Mouse (Mus musculus) kidney, adult 2 months (tissue): ENCODE results near the gene Scrn2. TPM values are rescaled to one million over a fixed set of nuclear protein-coding genes. Genes with fewer than 3 reads are reported as not detected.

Experiments used
- DNase-seq: peaks from one replicate; pipeline ENCODE4 v3.0.0; 2021
- H3K27ac ChIP-seq: fragments of 200-500 bp; 2 replicates; pipeline ENCODE4 v1.5.1; 2012; ENCODE audit warnings: low read depth, low read length, control low read depth, inconsistent platforms; ENCODE audit not compliant: insufficient read depth
- H3K27me3 ChIP-seq: fragments of 200-500 bp; replicated peaks from 2 replicates; pipeline ENCODE4 v1.6.1; 2012; ENCODE audit warnings: mild to moderate bottlenecking, moderate library complexity, low read length, inconsistent platforms; ENCODE audit not compliant: control insufficient read depth, insufficient read depth
- H3K36me3 ChIP-seq: fragments of 200-500 bp; 2 replicates; pipeline ENCODE4 v1.6.1; 2012; ENCODE audit warnings: mild to moderate bottlenecking, moderate library complexity, low read length, inconsistent platforms; ENCODE audit not compliant: control insufficient read depth, insufficient read depth
- H3K4me1 ChIP-seq: fragments of 200-500 bp; 2 replicates; pipeline ENCODE4 v1.6.1; 2011; ENCODE audit warnings: low read length; ENCODE audit not compliant: control insufficient read depth, insufficient read depth
- H3K4me3 ChIP-seq: fragments of 200-500 bp; 2 replicates; pipeline ENCODE4 v1.5.1; 2011; ENCODE audit warnings: mild to moderate bottlenecking, low read depth, low read length, control low read depth; ENCODE audit not compliant: insufficient read depth
- CTCF ChIP-seq: fragments of 200-500 bp; conservative IDR thresholded peaks from 2 replicates; pipeline ENCODE4 v1.5.1; 2011; ENCODE audit warnings: low read depth, mild to moderate bottlenecking, control low read depth, low read length, moderate library complexity, mixed read lengths; ENCODE audit not compliant: insufficient read depth, insufficient read length
- POLR2A ChIP-seq: fragments of 200-500 bp; IDR thresholded peaks from one replicate; pipeline ENCODE4 v1.6.1; 2011; ENCODE audit warnings: low read depth, low read length, control low read depth
- WGBS: fragments of 180-500 bp; shearing (Covaris S2); methylation state at CpG from one replicate; pipeline ENCODE4 v1.1.7; 2018; 5-methylcytosine and 5-hydroxymethylcytosine counted together
- polyA plus RNA-seq: library from polyadenylated mRNA; depleted of rRNA; stranded (reverse); fragments of >200 nt; gene quantifications from 2 replicates; pipeline ENCODE4 v1.2.3, GENCODE M21; 2012

The Scrn2 gene
- polyA plus RNA-seq, 1 experiment, result 104 TPM

DNA sequence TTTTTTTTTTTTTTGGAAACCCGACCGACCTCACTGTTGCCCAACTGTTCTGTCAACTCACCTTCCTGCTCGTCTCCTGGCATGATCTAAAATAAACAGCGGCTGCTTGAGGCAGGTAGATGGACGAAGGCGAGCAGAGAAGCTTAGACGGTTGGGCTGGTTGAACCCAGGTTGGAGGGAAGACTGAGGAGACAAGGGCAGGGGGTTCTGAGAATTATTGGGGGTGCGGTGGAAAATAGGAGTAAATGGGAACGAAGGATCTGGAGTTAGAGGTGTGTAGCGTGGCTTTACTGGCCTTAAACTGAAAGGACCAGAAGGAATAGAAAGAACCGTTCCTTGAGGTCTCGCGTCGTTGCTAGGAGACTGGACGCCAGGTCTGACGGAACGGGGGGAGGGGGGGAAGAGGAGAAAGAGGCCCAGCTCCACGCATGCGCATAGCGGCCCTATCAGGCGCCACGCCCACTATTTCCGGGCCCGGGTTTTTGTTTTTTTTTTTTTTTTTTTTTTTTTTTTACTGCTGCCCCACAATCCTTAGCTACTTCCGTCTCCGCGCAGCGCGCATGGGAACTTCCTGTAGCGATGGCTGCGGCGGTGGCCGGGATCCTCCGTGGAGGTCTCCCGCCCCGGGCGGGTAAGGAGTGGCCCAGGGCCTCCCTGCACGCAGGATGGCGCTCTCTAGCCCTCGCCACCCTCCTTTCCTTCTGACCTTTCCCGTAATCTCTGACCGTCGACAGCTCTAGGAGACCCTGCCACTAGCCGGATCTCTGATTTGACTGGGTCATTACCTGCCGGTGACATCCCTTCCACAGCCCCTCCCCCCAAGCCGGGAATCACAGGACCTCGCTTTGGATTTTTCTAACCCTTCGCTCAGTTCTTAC is 11.5 kb downstream of the Scrn2 start, which contains the start of the genes Lrrc46 and Mrpl10:
TSS of gene Lrrc46 (minus strand) at position 386 of the 878 bp plus-strand sequence.
TSS of gene Mrpl10 (plus strand) at position 539 of the 878 bp plus-strand sequence.
- H3K4me3 ChIP-seq, result peak within 1 kb of the TSS; percentile 98
- TF ChIP-seq CTCF (no peak), POLR2A (peak; percentile 28)
- under 1% methylated on average over 44 of the region's 48 CpGs for WGBS
- H3K27me3 ChIP-seq, result no peaks in the 10 kb centered on the region
- peak; percentile 92 for DNase-seq
- peak within 1 kb of the TSS; percentile 68 for H3K27ac ChIP-seq
- H3K36me3 ChIP-seq, result no peaks in the 10 kb centered on the region
- H3K4me1 ChIP-seq, result peaks cover 13% of the 10 kb centered on the region; the same call in 1 of the 2 replicates

DNA sequence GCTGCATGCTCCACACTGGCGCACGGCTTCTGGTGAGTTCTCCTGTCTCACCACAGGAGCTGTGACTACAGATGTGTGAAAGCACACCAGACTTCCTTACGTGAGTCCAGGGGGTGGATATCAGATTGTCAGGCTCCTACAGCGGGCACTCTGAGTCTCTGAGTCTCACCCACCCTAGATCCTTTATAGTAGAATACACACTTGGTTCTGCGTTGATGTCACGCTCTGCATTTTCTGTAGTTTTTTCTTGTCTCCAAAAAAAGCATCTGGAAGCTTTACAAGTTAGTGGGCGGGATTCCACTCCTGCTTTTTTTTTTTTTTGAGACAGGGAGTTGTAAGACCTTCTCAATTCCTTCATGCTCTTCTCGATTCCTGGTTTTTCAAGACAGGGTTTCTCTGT is 15.2 kb downstream of the Scrn2 start:
- DNase-seq, result no peak
- Histone ChIP-seq H3K27ac (no peak overlapping the region), H3K27me3 (no peaks in the 10 kb centered on the region), H3K4me3 (no peak overlapping the region), H3K36me3 (no peaks in the 10 kb centered on the region), H3K4me1 (peaks cover 10% of the 10 kb centered on the region; the same call in 1 of the 2 replicates)
- TF ChIP-seq CTCF (no peak), POLR2A (no peak)
- 90% methylated on average over 8 of the region's 8 CpGs for WGBS

DNA sequence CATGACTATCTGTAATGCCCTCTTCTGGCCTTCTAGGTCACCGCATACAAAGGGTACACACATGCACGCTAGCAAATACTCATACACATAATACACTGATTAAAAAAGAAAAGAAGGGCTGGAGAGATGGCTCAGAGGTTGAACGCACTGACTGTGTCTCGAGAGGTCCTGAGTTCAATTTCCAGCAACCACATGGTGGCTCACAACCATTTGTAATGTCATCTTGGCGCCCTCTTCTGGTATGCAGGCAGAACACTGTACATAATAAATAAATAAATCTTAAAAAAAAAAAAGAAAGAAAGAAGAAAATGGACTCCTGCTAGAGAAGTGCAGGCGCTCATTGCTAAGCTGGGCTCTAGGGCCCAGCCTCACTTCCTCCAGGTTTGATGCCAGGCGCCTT is 16.1 kb downstream of the Scrn2 start:
- WGBS, result 90% methylated on average over 7 of the region's 7 CpGs
- Histone ChIP-seq H3K27ac (no peak overlapping the region), H3K4me1 (peaks cover 7% of the 10 kb centered on the region; the same call in 1 of the 2 replicates), H3K27me3 (no peaks in the 10 kb centered on the region), H3K36me3 (no peaks in the 10 kb centered on the region), H3K4me3 (no peak overlapping the region)
- TF ChIP-seq CTCF (no peak), POLR2A (no peak)
- DNase-seq, result no peak

DNA sequence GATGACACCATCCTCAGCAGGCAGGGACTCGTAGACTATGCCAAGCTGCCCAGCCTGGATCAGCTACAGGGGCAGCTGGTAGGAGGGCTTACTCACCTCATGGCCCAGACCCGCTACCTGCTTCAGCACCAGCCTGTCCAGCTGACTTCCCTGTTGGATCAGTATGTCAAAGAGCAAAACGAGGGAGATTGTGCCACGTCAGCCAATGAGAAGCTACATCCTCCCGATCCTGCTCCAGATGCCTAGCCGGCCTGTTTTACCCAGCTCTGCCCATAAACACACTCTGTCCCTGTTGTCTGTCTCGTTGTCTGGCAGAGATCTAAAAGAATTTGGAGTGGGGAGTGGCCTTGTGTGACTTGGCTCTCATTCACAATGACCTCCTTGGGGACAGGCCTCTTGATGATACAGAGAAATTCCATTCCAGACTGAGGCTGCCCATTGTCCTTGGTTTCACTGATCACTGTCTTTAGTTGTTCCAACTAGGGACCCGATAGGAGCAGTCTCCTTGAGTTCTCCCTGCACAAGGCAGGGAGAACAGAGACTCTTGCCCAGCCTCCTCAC is 18.4 kb downstream of the Scrn2 start:
- no peak overlapping the region for H3K27ac ChIP-seq
- no peaks in the 10 kb centered on the region for H3K27me3 ChIP-seq
- H3K4me1 ChIP-seq, result peaks cover 11% of the 10 kb centered on the region; the same call in 1 of the 2 replicates
- H3K36me3 ChIP-seq, result no peaks in the 10 kb centered on the region
- WGBS, result 75% methylated on average over 8 of the region's 8 CpGs
- no peak overlapping the region for H3K4me3 ChIP-seq
- no peak for DNase-seq
- TF ChIP-seq POLR2A (no peak), CTCF (no peak)

DNA sequence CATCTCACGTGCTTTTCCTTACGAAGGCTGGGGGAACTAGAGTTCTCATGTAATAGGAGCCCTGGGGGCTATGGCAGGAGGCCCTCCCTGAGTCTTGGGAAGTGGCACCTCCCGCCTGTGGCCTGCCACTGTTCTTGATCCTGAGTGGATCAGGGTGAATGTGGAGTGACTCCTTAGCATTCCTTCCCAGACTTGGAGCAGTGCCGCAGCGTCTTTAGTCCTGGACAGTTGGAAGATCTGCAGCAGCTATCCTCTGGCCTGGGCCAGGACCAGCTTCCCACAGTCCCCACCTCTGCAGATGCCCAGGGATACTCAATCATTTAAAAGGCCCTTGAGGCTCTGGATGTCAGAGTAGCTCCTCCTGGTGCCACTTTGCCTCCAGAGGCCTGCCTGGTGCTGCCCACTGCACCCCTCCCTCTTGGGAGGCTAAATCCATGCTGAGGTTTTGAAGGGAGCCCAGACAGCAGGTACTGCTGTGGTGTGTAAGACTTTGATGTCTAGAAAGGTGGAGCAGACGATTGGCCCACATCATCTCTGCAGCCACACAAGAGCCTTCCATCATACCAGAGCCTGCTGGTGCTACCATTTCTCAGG is 19.9 kb downstream of the Scrn2 start:
- DNase-seq, result no peak
- Histone ChIP-seq H3K36me3 (no peaks in the 10 kb centered on the region), H3K27me3 (no peaks in the 10 kb centered on the region), H3K4me1 (peaks cover 11% of the 10 kb centered on the region; the same call in 1 of the 2 replicates), H3K4me3 (no peak overlapping the region), H3K27ac (no peak overlapping the region)
- TF ChIP-seq POLR2A (no peak), CTCF (no peak)
- WGBS, result 76% methylated on average over 6 of the region's 6 CpGs

DNA sequence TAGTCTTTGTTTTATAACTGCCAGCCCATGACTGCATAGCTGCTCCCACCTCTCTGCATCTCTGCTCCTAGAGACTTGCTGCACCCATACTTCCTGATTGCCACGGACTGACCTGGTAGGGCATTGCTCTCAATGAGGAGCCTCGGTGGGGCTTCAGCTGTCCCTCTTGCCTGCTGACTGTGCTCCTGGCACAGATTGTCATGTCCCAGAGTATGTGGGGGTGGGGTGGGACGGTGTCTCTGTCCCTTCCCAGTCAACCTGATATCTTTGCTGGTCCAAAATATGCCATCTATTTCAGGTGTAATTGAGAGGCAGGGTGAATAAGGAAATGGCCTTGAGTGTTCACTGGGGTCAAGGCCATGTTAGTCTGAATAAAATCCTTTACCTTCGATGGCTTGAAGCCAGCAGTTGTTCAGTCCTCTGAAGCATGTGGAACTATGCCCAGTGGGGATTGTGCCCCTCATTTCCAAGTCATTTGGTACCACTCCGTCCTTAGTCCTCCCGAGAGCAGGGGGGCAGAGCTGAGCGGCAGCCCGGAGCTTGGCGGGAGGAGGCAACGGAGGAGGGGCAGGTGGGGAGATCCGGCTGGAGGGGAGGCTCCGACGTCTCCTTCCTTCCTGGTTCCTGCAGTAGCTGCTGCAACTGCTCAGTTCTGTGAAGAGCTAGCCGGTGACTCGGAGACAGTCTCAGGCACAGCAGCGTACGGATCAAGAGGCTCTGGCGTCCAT is 20.6 kb downstream of the Scrn2 start, which contains the start of gene Osbpl7:
TSS of gene Osbpl7 (plus strand) at position 413 of the 728 bp plus-strand sequence.
- Histone ChIP-seq H3K4me1 (peaks cover 11% of the 10 kb centered on the region; the same call in 1 of the 2 replicates), H3K27me3 (no peaks in the 10 kb centered on the region), H3K36me3 (no peaks in the 10 kb centered on the region), H3K27ac (peak within 1 kb of the TSS; percentile 26), H3K4me3 (peak within 1 kb of the TSS; percentile 81)
- WGBS, result 2% methylated on average over 18 of the region's 18 CpGs
- TF ChIP-seq CTCF (peak; percentile 37; the same call in 1 of the 2 replicates), POLR2A (peak; percentile 52)
- DNase-seq, result peak; percentile 71
